Mouse (Mus musculus) gonadal fat pad, adult 2 months (tissue): ENCODE measurements around the gene Fam173a. TPM values are rescaled to one million over a fixed set of nuclear protein-coding genes. Genes with fewer than 3 reads are reported as not detected.
A peak's percentile ranks its signal among the peaks of the same experiment; 100 is the strongest.

Source experiments
- DNase-seq: peaks from one replicate; pipeline ENCODE4 v3.0.0-alpha.2; 2012; ENCODE audit warnings: low read depth
- polyA plus RNA-seq: library from polyadenylated mRNA; depleted of rRNA; stranded (reverse); fragments of >200 nt; gene quantifications from 2 replicates; pipeline ENCODE4 v1.2.3, GENCODE M21; 2012

The Fam173a gene
- polyA plus RNA-seq, 1 experiment: 133 TPM

DNA sequence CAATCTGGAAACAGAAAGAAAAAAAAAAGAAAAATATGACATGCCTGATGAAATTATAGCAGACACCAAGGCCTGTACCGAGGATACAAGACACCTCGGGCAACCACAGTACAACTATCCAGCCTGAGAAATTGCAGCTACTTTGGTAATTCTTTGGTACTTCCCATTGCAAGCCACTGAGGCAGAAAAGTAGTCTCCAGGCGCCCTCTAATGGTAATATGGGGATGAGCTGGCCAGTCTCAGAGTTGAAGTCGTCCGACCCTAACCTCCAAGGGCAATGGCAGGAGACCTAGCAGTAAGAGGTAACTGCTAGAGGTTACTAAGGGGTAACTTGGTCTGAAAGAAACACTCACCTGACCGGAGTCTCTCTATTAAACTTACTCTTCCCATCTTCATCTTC lies 8.3 kb upstream of the Fam173a start:
- no peak for DNase-seq

DNA sequence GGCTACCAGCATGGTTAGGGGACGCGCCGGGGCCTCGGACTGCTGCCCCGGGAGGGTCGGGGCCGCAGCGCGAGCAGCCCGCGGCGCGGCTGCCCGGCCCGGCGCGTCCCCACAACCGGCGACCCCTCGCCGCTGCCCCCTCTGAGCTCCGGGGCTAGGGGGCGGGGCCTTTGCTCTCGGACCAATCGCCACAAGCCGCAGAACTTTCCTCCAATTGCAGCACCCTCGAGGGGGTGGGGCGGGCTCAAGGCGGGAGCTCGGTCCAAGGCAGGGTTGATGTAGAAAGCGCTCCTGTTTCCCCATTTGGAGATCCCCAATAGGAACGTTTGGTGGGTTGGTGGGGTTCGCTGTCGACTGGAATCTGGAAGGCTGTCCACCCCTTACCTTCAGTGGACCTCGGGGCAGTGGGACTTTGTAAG lies 4.3 kb upstream of the Fam173a start, which contains the start of gene Metrn:
Gene Metrn (minus strand): TSS at position 186 of the 419 bp plus-strand sequence.
- no peak for DNase-seq

DNA sequence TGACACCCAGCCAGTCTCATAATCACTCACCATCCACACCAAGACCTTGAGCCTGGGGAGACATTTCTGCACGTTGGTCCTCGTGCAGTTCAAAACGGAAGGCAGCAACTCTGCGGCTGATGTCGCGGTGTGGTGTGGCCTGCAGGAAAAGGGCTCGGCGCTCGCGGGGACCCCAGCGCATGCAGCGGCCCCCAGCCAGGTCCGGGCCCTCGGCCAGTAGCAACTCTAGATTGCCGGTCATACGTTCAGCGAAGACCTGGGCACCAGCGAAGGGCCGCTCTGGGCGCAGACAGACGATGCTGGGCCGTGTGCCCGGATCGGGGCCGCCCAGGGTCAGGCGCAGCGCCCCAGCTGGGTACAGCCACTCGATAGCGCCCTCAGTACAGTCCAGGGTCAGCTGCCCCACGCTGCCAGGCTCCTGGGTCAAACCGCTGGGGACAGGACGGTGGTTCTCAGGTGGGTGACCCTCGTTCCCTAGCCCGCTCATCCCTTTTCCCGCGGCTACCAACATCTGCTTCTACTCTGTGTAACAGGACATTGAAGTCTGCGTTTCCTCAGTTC lies 3.6 kb upstream of the Fam173a start:
- no peak for DNase-seq

DNA sequence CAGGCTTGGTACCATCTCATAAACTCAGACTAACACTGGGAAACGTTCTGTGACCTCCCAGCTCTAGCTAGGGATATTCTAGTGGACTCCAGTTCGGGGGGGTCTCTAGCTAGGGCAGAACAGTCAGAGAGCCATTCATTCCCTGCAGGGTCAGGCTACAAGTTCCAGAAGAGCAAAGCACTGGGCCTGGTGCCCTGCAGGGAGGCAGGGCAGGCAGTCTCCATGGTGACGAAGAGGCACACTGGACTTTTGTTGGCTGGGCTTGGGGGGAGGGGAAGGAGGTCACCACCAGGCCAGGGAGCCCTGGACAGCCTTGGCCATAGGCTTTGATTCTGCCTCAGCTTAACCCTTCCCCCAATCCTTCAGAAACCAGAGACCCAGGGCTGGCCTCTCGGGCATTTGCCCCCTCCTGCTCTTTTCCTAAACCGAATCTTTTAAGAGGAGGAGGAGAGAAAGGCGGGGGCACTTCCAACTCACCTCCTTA lies 3.0 kb upstream of the Fam173a start, which contains the start of gene AC134908.4:
Gene AC134908.4 (minus strand): TSS at position 51 of the 484 bp plus-strand sequence.
- no peak for DNase-seq

GRCm38 (mm10) chr17:25794998-25795397 lies 2.3 kb upstream of the Fam173a start:
- no peak for DNase-seq

GRCm38 (mm10) chr17:25794197-25794596 lies 1.5 kb upstream of the Fam173a start:
- no peak for DNase-seq

DNA sequence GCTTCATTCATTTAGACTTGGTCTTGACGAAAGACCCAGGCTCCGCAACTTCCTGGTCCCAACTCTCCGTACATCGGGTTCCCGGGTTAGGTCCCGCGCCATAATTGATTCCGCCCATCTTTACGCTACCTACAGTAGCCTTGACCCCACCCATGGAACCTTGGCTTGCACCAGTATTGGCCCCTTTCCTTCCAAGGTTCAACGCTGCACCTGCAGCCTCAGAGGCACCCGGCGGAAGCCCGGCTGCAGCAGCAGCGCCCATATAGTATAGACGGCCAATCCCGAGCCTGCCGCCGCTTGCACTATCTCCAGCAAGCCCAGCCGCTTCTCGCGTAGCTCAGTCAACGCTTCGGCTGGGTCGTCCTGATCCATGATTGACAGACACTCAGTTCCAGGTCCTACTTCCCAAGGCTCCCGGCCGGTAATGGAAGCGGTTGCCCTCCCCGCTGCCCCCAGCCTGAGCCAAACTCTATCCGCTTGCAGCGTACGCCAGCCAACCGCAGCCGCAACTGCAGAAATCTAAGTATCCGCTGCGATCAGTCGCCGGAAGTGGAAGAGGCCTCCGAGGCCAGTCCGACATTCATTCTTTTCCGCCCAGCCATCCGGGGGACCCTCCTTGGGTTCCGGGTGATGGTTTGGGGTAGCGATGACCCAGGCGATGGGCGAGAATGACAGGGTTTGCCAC lies 716 bp downstream of the Fam173a start:
- no peak for DNase-seq

GRCm38 (mm10) chr17:25791320-25791842 lies 1.3 kb downstream of the Fam173a start:
- no peak for DNase-seq

DNA sequence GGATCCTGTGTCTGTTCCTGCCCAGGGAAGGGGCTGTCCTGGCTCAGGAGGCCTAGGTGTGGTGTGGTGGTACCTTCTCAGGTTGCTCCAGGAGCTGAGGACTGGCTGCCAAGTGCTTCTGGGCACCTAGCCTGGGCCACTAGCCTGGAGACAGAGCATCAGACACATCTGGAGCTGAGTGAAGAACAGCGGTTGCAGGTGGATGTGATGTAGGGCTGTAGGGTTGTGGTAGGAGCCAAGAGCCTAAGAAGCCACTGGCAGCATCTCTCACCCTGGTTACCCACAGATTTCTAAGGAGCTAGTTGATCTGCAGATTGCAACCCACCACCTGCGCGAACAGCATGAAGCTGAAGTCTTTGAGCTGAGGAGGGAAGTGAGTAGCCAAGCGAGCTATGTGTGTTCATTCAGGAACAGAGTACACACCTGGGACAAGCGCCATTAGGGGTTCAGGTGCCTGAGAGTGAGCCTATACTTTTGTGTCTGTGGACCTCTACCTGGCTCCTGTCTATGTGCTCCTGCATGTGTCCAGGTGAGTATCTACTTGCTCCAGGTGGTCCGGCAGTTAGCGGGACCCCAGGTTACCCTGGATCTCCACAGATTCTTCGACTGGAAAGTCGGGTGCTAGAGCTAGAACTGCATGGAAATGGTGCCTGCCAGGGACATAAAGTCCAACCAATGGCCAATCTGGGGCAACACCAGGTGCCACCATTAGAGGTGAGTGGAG lies 5.8 kb downstream of the Fam173a start:
- no peak for DNase-seq

- no peak for DNase-seq
These were observed 6.4 kb downstream of the Fam173a start, which contains the start of gene Ccdc78 for GRCm38 (mm10) chr17:25786280-25786679. Gene Ccdc78, plus strand, starts transcription at chr17:25786580.

DNA sequence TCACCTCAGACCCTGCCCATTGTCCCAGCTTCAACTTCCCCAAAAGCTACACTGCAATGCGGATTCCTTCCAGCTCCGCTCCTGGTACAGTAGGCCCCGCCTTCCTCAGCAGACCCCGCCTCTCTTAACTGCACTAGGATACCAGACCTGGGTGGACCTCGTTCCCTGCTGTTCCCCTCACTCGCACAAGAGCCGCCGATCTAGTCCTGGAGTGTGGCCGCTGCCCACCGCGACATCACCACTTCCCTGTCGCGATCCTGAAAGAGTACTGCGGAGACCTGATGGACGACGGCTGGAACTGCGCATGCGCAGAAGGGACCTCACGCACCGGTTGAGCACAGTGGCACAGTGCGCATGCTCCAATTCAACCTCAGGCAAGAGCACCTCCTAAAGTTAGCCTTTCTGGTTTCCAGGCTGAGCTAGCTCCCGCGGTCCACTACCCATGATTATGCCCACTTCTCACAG lies 7.4 kb downstream of the Fam173a start, which contains the start of gene Haghl:
Gene Haghl (minus strand): TSS at position 393 of the 465 bp plus-strand sequence.
- DNase-seq: no peak

- DNase-seq: no peak
These were observed 8.7 kb downstream of the Fam173a start for GRCm38 (mm10) chr17:25783861-25784574.

- DNase-seq: no peak
These were observed 9.6 kb downstream of the Fam173a start for GRCm38 (mm10) chr17:25783086-25783485.

DNA sequence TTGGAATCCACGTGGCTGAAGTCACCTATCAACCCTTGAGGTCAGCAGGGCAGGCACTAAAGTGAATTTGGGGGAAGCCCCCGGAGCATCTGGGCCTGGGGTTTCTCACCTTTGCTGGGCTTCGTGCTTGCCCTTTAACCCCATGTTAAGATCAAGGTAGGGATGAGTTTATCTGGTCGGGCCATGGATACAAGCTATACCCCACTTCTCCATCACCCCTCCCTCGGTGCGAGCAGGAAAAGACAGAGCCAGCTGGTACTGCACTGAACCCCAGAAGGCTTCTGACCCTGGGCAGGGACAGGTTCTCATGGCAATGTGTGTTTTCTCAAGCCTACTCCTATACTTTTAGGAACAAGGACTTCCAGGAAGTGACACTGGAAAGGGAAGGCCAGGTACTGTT lies 11.4 kb downstream of the Fam173a start:
- no peak for DNase-seq

DNA sequence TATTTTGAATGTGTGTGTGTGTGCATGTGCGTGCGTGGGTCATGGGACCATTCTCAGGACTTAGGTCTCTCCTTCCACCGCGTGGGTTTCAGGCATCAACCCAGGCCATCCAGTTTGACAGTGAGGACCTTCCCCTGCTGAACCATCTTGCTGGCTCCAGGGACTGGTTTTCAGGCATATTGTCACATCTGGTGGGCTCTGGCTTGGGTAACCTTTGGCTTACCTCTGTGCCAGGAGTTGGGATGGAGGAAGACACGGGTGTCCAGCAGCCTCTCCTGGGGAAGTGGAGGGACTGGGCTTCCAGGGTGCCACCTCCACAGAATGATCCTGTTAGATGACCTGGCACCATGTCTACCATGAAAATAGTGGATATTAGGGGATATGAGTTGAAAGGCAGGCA lies 14.8 kb downstream of the Fam173a start:
- no peak for DNase-seq

DNA sequence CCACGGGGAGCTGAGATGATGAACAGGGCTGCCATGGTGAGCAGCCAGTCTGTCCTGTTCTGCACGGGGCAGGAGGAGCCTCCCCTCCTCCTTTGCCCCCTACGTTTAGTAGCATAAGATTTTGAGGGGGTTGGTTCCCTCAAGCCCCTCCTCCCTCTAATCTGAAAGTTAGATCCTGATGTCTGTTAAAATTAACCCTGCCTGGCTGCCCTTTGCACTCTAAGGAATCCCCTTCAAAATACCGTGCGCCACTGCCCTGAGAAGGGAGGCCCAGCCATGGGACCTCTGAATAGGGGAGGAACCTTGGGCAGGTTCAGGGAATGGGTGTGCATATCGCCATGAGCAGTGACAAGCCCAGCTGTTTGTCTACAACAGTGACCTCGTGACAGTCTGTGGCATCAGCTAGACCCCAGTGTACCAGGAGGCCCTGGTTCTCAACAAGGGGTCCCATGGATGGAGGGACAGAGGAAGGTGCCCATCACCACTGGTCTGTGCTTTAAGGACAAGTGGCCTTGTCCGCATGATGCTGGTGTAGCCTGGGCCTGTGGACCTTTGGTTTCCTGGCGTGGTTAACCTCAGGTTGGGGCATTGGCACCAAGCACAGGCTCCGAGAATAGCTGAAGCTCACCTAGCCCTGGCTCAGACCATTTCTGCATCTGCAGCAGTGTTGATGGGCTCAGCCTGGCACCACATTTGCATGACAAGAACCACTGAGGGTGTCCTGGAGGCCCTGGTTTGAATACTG lies 17.2 kb downstream of the Fam173a start:
- DNase-seq: no peak

GRCm38 (mm10) chr17:25773549-25774120 lies 19.1 kb downstream of the Fam173a start, which contains the start of gene Narfl:
Gene Narfl, plus strand, starts transcription at chr17:25773776.
- peak; percentile 72 for DNase-seq

GRCm38 (mm10) chr17:25769331-25769730 lies 23.4 kb downstream of the Fam173a start:
- no peak for DNase-seq

- no peak for DNase-seq
These were observed 26.8 kb downstream of the Fam173a start for GRCm38 (mm10) chr17:25765886-25766285.

DNA sequence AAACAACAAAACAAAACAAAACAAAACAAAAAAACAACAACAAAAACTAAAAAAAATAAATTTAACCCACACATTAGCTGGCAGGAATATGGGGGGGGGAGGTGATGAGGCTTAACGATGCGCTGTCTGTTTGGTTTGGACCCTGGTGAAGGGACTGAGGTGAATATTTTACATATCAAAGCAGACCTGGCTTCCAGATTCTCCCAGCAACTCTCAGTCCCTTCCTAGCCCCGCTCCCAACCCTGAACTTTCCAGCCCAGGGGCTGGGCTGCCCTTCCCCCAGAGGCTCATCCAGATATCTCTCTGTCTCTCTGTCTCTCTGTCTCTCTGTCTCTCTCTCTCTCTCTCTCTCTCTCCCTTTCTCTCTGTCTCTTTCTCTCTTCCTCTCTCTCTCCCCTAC lies 30.1 kb downstream of the Fam173a start:
- DNase-seq: no peak
